Mouse (Mus musculus): Measurements from ENCODE around the gene Tmem59l.
A peak's percentile ranks its signal among the peaks of the same experiment; 100 is the strongest.

Gene Tmem59l

GRCm38 (mm10) chr8:70458462-70458861, 28.7 kb downstream of the Tmem59l start:
- no peak for DNase-seq

- no peak for DNase-seq
Observed at GRCm38 (mm10) chr8:70457882-70458281, 29.3 kb downstream of the Tmem59l start.

- no peak for DNase-seq
Observed at GRCm38 (mm10) chr8:70456996-70457395, 30.2 kb downstream of the Tmem59l start.

GRCm38 (mm10) chr8:70453852-70454251, 33.3 kb downstream of the Tmem59l start:
- DNase-seq = no peak

GRCm38 (mm10) chr8:70452196-70452966, 34.8 kb downstream of the Tmem59l start:
- DNase-seq = no peak

GRCm38 (mm10) chr8:70447639-70448420, 39.3 kb downstream of the Tmem59l start:
- peak; percentile 45 for DNase-seq

GRCm38 (mm10) chr8:70445988-70446387, 41.2 kb downstream of the Tmem59l start:
- DNase-seq = no peak

- no peak for DNase-seq
Observed at GRCm38 (mm10) chr8:70443326-70443725, 43.8 kb downstream of the Tmem59l start.

- no peak for DNase-seq
Observed at GRCm38 (mm10) chr8:70441565-70441964, 45.6 kb downstream of the Tmem59l start.

- DNase-seq = no peak
Observed at GRCm38 (mm10) chr8:70440246-70440645, 46.9 kb downstream of the Tmem59l start.

GRCm38 (mm10) chr8:70439848-70440179, 47.3 kb downstream of the Tmem59l start:
- no peak for DNase-seq

- DNase-seq = peak; percentile 98
Observed at GRCm38 (mm10) chr8:70439055-70439847, 47.9 kb downstream of the Tmem59l start, which contains the start of gene Crtc1. Gene Crtc1 (minus strand): TSS chr8:70439579.

GRCm38 (mm10) chr8:70438423-70438822, 48.7 kb downstream of the Tmem59l start:
- no peak for DNase-seq

GRCm38 (mm10) chr8:70435156-70435555, 52.0 kb downstream of the Tmem59l start:
- no peak for DNase-seq
